Mouse (Mus musculus): ENCODE data around the gene P4htm.

P4htm gene

GRCm38 (mm10) chr9:108540846-108541245 lies 56.6 kb downstream of the P4htm start:
- DNase-seq: no peak

GRCm38 (mm10) chr9:108531496-108531895 lies 66.0 kb downstream of the P4htm start:
- no peak for DNase-seq

- no peak for DNase-seq
Measured at GRCm38 (mm10) chr9:108530954-108531353, 66.5 kb downstream of the P4htm start.
